Mouse (Mus musculus) limb, embryonic 15.5 days (tissue): ENCODE results near the gene Rnf186. TPM values are rescaled to one million over a fixed set of nuclear protein-coding genes. Genes with fewer than 3 reads are reported as not detected.

Experiments
- ATAC-seq: fragments of 200-750 bp; cut with Nextera tagmentation; 2 replicates; pipeline ENCODE4 v1.8.0; 2017; ENCODE audit warnings: low read depth, moderate TSS enrichment; ENCODE audit not compliant: insufficient number of reproducible peaks, low FRiP score, low TSS enrichment
- H3K27ac ChIP-seq: fragments of 300-500 bp; sonication (generic); 2 replicates; pipeline ENCODE4 v1.5.1; 2015; ENCODE audit warnings: moderate library complexity, mild to moderate bottlenecking, inconsistent platforms
- H3K27me3 ChIP-seq: fragments of 300-500 bp; sonication (generic); 2 replicates; pipeline ENCODE4 v1.6.1; 2015; ENCODE audit warnings: inconsistent platforms
- H3K36me3 ChIP-seq: fragments of 300-500 bp; sonication (generic); 2 replicates; pipeline ENCODE4 v1.6.1; 2015; ENCODE audit warnings: inconsistent platforms
- H3K4me1 ChIP-seq: fragments of 300-500 bp; sonication (generic); 2 replicates; pipeline ENCODE4 v1.6.1; 2015; ENCODE audit warnings: inconsistent platforms
- H3K4me2 ChIP-seq: fragments of 300-500 bp; sonication (generic); 2 replicates; pipeline ENCODE4 v1.6.1; 2015; ENCODE audit warnings: mild to moderate bottlenecking, inconsistent platforms
- H3K4me3 ChIP-seq: fragments of 300-500 bp; sonication (generic); 2 replicates; pipeline ENCODE4 v1.5.1; 2015; ENCODE audit warnings: mild to moderate bottlenecking, inconsistent platforms
- H3K9ac ChIP-seq: fragments of 300-500 bp; sonication (generic); 2 replicates; pipeline ENCODE4 v1.6.1; 2015; ENCODE audit warnings: inconsistent platforms
- H3K9me3 ChIP-seq: fragments of 300-500 bp; sonication (generic); 2 replicates; pipeline ENCODE4 v1.6.1; 2016; ENCODE audit warnings: inconsistent platforms
- WGBS: fragments of 180-500 bp; shearing (Covaris S2); methylation state at CpG from one replicate; pipeline ENCODE4 v1.1.7; 2015; 5-methylcytosine and 5-hydroxymethylcytosine counted together
- polyA plus RNA-seq: library from polyadenylated mRNA; unstranded; fragments of >200 nt; fragmentation: Nextera tagmentation; extraction: Ambion mirVana; gene quantifications from 2 replicates; pipeline ENCODE4 v1.2.1, GENCODE M21; 2015

The Rnf186 gene
- 0.19 and 0.32 TPM in 2 replicates for polyA plus RNA-seq

DNA sequence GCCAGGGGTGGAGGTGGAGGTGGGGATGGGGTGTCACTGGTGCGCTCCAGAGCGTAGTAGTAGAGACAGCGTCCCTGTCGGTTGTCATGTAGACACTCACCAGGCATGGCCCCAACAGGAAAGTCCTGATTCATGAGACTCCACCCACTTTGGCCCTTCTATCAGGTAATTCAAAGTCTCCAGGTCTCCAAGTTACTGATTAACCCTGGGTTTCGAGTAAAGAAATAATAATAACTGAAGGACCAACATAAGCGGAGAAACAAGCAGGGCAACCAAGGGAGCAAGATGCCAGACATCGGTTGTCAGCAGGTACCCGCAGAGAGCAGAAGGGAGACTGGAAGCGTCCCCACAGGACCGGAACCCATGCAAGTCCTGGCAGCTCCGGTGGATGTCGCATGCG is at the start of gene Rnf186:
Gene Rnf186, plus strand, starts transcription at position 247 of the 400 bp plus-strand sequence.
- no peak within 1 kb of the TSS for H3K4me3 ChIP-seq
- no peak for ATAC-seq
- H3K36me3 ChIP-seq = no peaks in the 10 kb centered on the region
- H3K4me1 ChIP-seq = peaks cover 1% of the 10 kb centered on the region
- H3K9me3 ChIP-seq = no peaks in the 10 kb centered on the region
- H3K4me2 ChIP-seq = no peak within 1 kb of the TSS
- 0 out of 2 replicates have a peak, but pooled peaks cover 2% of the 10 kb centered on the region for H3K27me3 ChIP-seq
- 85% methylated on average over 13 of the region's 13 CpGs for WGBS
- H3K9ac ChIP-seq = no peak within 1 kb of the TSS
- H3K27ac ChIP-seq = no peak within 1 kb of the TSS

DNA sequence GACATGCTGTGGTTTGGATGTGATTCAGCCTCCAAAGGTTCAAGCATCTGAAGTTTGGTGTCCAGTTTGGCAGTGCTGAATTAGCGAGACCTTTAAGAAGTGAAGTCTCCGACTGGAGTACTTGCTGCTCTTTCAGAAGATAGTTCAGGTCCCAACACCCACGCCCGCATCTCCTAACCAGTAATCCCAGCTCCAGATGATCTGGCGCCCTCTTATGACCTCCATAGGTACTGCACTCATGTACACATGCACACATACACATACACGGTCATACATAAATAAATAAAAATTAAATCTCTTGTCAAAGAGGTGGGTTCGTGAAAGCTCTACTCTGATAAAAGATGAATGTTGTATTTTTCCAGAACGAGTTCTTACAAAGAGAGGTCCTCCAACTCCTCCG is 49.6 kb upstream of the Rnf186 start:
- H3K27ac ChIP-seq = no peak overlapping the region
- H3K4me2 ChIP-seq = no peak overlapping the region
- no peaks in the 10 kb centered on the region for H3K9me3 ChIP-seq
- 85% methylated on average over 9 of the region's 9 CpGs for WGBS
- no peak overlapping the region for H3K4me3 ChIP-seq
- H3K27me3 ChIP-seq = peaks cover 11% of the 10 kb centered on the region; the same call in 1 of the 2 replicates
- H3K4me1 ChIP-seq = peaks cover 13% of the 10 kb centered on the region
- no peaks in the 10 kb centered on the region for H3K36me3 ChIP-seq
- no peak for ATAC-seq
- H3K9ac ChIP-seq = no peak overlapping the region

DNA sequence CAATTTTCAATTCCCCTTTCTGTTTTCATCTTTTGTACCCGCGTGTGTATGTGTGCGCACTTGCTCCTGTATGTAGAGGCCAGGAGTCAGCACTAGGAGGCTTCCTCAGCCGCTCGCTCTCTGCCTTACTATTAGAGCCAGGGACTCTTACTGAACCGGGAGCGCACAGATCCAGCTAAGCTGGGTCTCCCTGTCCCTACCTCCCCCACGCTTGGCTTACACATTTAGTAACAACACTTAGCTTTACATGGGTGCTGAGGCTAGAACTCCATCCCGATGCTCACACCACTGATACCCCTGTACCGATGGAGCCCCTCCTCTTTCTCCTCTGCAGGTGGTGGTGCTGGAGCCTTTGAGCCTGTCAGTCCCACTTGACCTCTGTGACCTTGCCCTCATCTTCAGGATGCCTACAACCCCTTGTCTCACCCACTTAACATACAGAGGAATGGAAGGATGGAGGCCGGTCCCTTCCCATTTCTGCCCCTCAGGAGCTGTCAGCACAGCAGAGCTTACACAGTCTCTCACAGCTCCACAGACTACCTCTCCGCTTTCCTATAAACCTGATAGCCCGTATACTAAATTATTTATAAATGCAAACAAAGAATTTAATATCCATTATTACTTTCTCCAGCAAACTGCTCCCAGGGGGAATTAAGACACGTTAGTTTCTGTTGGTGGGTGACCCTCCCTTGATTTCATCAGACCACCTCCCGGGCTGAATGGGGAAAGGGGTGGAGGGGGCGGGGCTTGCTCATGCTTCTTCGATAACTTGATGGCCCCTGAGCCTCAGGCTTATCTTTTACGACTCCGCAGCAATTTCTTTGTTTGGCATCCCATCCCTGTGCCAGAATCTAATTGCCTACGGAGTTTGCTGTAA is 45.4 kb upstream of the Rnf186 start:
- Histone ChIP-seq H3K4me3 (peak overlapping the region; percentile 25), H3K9ac (no peak overlapping the region), H3K9me3 (no peaks in the 10 kb centered on the region), H3K27ac (no peak overlapping the region), H3K4me1 (peaks cover 3% of the 10 kb centered on the region), H3K4me2 (peak overlapping the region; percentile 49), H3K36me3 (no peaks in the 10 kb centered on the region), H3K27me3 (peaks cover 17% of the 10 kb centered on the region; the same call in 1 of the 2 replicates)
- ATAC-seq = 0 out of 2 replicates have a peak, but pooled peaks have one; percentile 35
- 35% methylated on average over 20 of the region's 20 CpGs for WGBS

DNA sequence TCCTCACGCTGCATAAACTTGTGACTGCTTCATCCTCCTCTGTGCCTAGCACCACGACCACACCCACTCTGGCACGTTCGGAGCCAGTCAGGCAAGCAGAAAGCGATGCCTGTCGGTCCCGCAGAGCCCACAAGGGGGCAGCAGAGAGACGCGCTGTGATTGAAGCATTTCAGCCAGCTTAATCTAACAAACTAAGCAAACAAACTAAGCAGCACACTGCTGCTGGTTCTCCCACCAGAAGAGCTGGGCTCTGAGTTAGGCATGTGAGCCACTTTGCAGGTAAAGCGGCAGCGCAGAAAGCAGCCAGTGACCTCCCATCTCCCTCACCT is 44.8 kb upstream of the Rnf186 start:
- no peaks in the 10 kb centered on the region for H3K9me3 ChIP-seq
- H3K36me3 ChIP-seq = no peaks in the 10 kb centered on the region
- H3K27ac ChIP-seq = no peak overlapping the region
- H3K27me3 ChIP-seq = peaks cover 17% of the 10 kb centered on the region; the same call in 1 of the 2 replicates
- H3K4me1 ChIP-seq = peaks cover 3% of the 10 kb centered on the region
- no peak overlapping the region for H3K9ac ChIP-seq
- 3% methylated on average over 11 of the region's 11 CpGs for WGBS
- peak overlapping the region; percentile 49 for H3K4me2 ChIP-seq
- ATAC-seq = no peak
- H3K4me3 ChIP-seq = peak overlapping the region; percentile 25

DNA sequence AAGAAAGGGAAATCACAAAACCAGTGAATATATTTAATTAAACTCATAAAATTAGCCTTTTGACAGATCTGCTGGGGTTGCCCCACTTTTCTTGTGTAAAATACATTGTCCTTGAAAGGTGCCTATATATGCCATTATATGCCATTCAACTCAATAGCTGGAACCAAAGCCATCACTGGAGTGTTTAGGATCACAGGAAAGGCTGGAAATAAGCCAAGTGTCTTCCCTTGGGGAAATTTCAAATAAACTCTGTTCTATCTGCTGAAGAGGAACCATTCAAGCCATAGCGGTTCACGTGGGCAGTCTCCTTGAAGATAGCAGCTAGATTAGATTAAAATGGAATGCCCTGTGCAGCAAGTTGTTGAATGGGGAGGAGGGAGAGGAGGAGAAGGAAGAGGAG is 41.4 kb upstream of the Rnf186 start:
- Histone ChIP-seq H3K36me3 (no peaks in the 10 kb centered on the region), H3K4me3 (no peak overlapping the region), H3K4me2 (no peak overlapping the region), H3K9ac (no peak overlapping the region), H3K4me1 (peaks cover 3% of the 10 kb centered on the region), H3K27me3 (peaks cover 16% of the 10 kb centered on the region; the same call in 1 of the 2 replicates), H3K9me3 (no peaks in the 10 kb centered on the region), H3K27ac (no peak overlapping the region)
- no peak for ATAC-seq
- 71% methylated on average over 2 of the region's 2 CpGs for WGBS

DNA sequence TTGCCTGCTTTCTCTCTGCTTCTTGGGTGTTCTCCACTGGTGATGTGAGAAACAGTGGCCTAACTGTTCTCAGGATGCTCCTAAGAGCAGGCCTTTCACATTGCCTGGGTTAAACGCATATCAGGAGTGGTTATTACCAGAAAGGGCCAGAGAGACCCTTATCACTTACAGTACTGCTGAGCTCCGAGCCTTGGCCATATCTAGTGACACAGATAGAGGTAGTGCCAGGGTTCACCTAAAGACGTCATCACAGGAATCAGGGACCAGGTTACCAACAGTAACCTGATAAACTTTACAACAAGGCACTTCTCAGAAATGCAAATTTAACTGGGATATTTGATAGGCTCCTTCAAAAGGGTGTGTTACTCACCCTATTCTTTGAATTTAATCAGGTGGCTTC is 33.0 kb upstream of the Rnf186 start:
- WGBS = 65% methylated on average over 3 of the region's 3 CpGs

DNA sequence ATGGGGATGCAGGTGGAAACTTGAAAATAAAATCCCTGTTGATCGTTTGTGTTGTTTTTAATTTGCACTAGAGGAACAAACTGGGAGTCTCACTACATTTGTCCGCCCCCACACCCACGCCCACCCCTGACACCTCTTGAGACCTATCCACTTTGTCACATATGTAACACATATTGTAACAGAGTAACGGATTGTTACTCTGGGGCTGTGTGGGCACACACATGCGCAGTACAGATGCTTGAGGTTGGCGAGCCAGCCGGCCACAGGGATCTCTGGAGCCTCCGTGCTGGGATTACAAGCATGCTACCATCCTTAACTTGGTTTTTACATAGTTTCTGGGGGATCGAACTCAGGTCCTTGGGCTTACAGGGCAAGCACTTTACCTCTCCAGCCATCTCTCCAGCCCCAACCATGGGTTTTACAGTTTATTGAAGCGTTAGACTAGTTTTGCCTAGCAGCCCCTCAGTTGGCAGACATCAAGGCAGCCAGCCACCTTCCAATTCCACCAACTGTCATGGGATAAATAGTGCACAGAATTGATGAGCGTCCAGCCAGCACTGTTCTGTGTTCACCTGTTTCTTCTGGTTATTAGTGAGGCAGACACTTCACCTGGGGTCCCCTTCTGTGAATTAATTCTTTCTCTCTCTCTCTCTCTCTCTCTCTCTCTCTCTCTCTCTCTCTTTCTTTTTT is 32.3 kb upstream of the Rnf186 start:
- Histone ChIP-seq H3K9ac (no peak overlapping the region), H3K4me3 (no peak overlapping the region), H3K27me3 (no peaks in the 10 kb centered on the region), H3K4me1 (no peaks in the 10 kb centered on the region), H3K4me2 (no peak overlapping the region), H3K27ac (no peak overlapping the region), H3K9me3 (no peaks in the 10 kb centered on the region), H3K36me3 (no peaks in the 10 kb centered on the region)
- 79% methylated on average over 11 of the region's 11 CpGs for WGBS
- no peak for ATAC-seq

More for the DNA sequence above, 33.0 kb upstream of the Rnf186 start:
- no peak for ATAC-seq
- Histone ChIP-seq H3K27ac (no peak overlapping the region), H3K4me2 (no peak overlapping the region), H3K4me3 (no peak overlapping the region), H3K9ac (no peak overlapping the region), H3K9me3 (no peaks in the 10 kb centered on the region), H3K4me1 (no peaks in the 10 kb centered on the region), H3K27me3 (no peaks in the 10 kb centered on the region), H3K36me3 (no peaks in the 10 kb centered on the region)

DNA sequence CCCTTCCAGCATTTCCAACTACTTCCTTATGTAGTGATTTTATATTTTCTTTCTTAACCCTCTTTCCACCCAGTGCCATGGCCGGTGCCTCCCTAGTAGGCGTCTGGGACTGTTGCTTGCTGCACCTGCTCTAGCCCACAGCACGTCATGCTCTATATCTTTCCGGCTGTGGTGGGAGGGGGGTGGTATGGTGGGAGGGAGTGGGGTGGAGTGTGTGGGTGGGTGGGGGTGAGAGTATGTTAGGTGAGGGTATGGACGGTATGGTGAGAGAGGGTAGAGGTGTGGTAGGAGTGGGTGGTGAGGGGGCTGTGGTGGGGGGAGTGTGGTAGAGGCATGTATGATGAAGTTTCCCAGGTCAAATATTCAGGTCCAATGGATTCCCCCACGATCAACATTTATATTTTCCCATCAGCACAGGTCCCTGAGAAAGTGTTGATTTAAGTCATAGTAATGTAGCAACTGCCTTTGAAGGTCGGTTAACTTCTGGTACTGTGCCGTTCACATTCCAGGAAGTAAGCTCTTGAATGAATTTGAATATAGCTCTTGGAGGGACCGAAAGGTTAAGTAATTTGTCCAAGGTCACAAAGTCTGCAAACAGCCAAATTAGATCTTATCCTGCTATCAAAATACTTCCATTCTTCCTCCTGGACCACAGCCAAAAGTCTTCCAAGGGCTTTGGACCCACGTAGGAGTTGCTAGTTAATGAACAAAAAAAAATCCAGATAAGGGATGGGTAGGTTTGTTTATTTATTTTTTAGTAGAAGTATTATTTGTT is 28.2 kb upstream of the Rnf186 start:
- Histone ChIP-seq H3K4me2 (no peak overlapping the region), H3K4me3 (no peak overlapping the region), H3K9ac (no peak overlapping the region), H3K27ac (no peak overlapping the region), H3K9me3 (no peaks in the 10 kb centered on the region), H3K27me3 (no peaks in the 10 kb centered on the region), H3K36me3 (no peaks in the 10 kb centered on the region), H3K4me1 (peaks cover 13% of the 10 kb centered on the region)
- ATAC-seq = no peak
- 66% methylated on average over 10 of the region's 10 CpGs for WGBS

DNA sequence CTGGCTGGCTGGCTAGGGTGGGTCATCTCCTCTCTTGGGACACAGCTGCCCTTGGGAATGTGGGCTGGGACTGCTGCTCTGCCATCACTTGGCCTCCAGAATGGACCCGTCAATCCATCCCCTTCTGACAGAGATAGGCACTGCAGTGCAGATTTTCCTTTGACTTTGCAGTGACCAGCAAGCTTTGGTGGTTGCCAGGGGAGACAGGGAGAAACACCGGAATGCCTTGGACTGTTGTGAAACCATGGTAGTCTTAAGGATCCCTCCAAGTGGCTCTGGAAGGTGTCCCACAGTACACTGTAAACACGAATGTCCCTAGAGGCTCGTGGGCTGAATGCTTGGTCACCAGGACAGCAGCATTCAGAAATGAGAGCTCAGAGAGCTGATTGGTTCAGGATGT is 27.4 kb upstream of the Rnf186 start:
- no peaks in the 10 kb centered on the region for H3K36me3 ChIP-seq
- no peak for ATAC-seq
- H3K9ac ChIP-seq = no peak overlapping the region
- no peak overlapping the region for H3K4me2 ChIP-seq
- H3K4me3 ChIP-seq = no peak overlapping the region
- 59% methylated on average over 4 of the region's 4 CpGs for WGBS
- H3K27ac ChIP-seq = no peak overlapping the region
- H3K27me3 ChIP-seq = no peaks in the 10 kb centered on the region
- H3K9me3 ChIP-seq = no peaks in the 10 kb centered on the region
- peaks cover 13% of the 10 kb centered on the region for H3K4me1 ChIP-seq

DNA sequence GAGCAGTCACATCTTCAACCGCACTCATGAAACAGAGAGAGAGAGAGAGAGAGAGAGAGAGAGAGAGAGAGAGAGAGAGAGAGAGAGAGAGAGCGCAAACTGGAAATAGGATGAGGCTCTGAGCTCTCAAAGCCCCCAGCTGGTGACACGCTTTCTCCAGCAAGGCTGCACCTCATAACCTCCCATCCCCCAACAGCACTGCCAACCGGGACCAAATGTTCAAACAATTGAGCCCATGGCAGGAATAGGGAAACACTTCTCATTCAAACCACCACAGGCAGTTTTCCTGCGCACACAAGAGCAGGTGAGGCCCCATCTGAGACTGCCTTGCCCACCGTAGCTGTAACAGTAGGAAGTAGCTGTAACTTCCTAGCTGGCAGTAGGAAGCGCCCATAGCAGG is 25.5 kb upstream of the Rnf186 start:
- no peaks in the 10 kb centered on the region for H3K36me3 ChIP-seq
- H3K9me3 ChIP-seq = no peaks in the 10 kb centered on the region
- H3K27me3 ChIP-seq = no peaks in the 10 kb centered on the region
- no peak overlapping the region for H3K4me2 ChIP-seq
- H3K4me3 ChIP-seq = no peak overlapping the region
- peak overlapping the region; percentile 63 for H3K27ac ChIP-seq
- H3K4me1 ChIP-seq = peaks cover 13% of the 10 kb centered on the region
- no peak overlapping the region for H3K9ac ChIP-seq
- 26% methylated on average over 7 of the region's 7 CpGs for WGBS
- ATAC-seq = no peak

DNA sequence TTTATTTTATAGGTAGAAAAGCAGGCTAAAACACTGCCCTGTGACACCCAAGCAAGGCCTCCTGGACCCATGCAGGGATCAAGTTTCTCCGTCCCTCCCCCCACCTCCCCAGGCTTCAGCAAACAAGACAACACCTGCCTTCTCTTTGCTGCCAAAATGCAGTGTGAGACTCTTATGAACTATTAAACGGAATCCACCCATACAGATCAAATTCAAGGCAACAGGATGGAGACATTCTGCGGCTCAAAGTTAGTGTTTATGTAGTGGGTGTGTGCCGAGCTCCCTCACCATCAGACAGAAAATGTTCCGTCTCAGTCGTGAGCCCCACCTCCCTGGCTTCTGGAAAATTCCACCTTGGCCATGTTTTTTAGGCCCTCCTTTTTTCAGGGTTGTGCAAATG is 24.9 kb upstream of the Rnf186 start:
- Histone ChIP-seq H3K27me3 (no peaks in the 10 kb centered on the region), H3K4me1 (peaks cover 13% of the 10 kb centered on the region), H3K4me3 (no peak overlapping the region), H3K36me3 (no peaks in the 10 kb centered on the region), H3K9me3 (no peaks in the 10 kb centered on the region), H3K27ac (peak overlapping the region; percentile 63), H3K9ac (no peak overlapping the region), H3K4me2 (no peak overlapping the region)
- ATAC-seq = peak; percentile 72
- WGBS = 12% methylated on average over 6 of the region's 6 CpGs
